2 mouse cellular contexts compared by ENCODE assay signal in genomic region chr6:106761486-106761885, GRCm38 (mm10).
TF ChIP-seq lines count a peak whose summit lies in the region.

No protein-coding gene starts in this region.

TF ChIP-seq in CH12.LX, 34 proteins besides CTCF, POLR2A, EP300 and RAD21:
- TF ChIP-seq JUND (conservative IDR thresholded peaks at IDR 0.05; ENCODE audit: low read depth, low read length) (no peak), IRF4 (IDR thresholded peaks at IDR 0.05; ENCODE audit: low read depth, low read length) (no peak), E2F4 (IDR thresholded peaks at IDR 0.05; ENCODE audit: insufficient replicate concordance, low read depth, low read length) (no peak), TBP (conservative IDR thresholded peaks at IDR 0.05; ENCODE audit: low read depth, low read length) (peak; percentile 62; the same call in 1 of the 2 replicates), NELFE (IDR thresholded peaks at IDR 0.05; ENCODE audit: low read depth, low read length) (0 out of 2 replicates have a peak, but pooled peaks have one; percentile 13), POLR2AphosphoS2 (IDR thresholded peaks at IDR 0.05; ENCODE audit: low read depth, low read length) (no peak), HCFC1 (IDR thresholded peaks at IDR 0.05; ENCODE audit: low read depth, low read length) (no peak), SMC3 (IDR thresholded peaks at IDR 0.05; ENCODE audit: low read depth, low read length) (no peak)

TF ChIP-seq in MEL, 35 proteins besides CTCF, POLR2A, EP300 and RAD21 (continued from another document):
- TF ChIP-seq MYB (IDR thresholded peaks at IDR 0.05; ENCODE audit: low read depth, low read length), result no peak
- TF ChIP-seq RCOR1 (IDR thresholded peaks at IDR 0.05; ENCODE audit: low read depth, low read length), result no peak
- TF ChIP-seq SMC3 (IDR thresholded peaks at IDR 0.05; ENCODE audit: low read depth, low read length), result no peak
- TF ChIP-seq POLR2AphosphoS2 (IDR thresholded peaks at IDR 0.05; ENCODE audit: low read length), result no peak
- no peak for TF ChIP-seq GATA1 (IDR thresholded peaks at IDR 0.05; ENCODE audit: low read depth, low read length)
- no peak for TF ChIP-seq HCFC1 (IDR thresholded peaks at IDR 0.05; ENCODE audit: low read depth, low read length)
- TF ChIP-seq E2F4 (IDR thresholded peaks at IDR 0.05; ENCODE audit: borderline replicate concordance, low read depth, low read length), result no peak
- TF ChIP-seq CHD1 (IDR thresholded peaks at IDR 0.05; ENCODE audit: low read depth, low read length), result no peak
- no peak for TF ChIP-seq ELF1 (IDR thresholded peaks at IDR 0.05; ENCODE audit: low read depth, low read length)
- no peak for TF ChIP-seq JUND (IDR thresholded peaks at IDR 0.05; ENCODE audit: low read depth, low read length)
